Mouse (Mus musculus): Measurements from ENCODE around the gene Akr1b3.

The Akr1b3 gene

GRCm38 (mm10) chr6:34331379-34331778, 14.1 kb upstream of the Akr1b3 start:
- no peak for DNase-seq (ENCODE audit: low spot score in 2 of 2)

DNA sequence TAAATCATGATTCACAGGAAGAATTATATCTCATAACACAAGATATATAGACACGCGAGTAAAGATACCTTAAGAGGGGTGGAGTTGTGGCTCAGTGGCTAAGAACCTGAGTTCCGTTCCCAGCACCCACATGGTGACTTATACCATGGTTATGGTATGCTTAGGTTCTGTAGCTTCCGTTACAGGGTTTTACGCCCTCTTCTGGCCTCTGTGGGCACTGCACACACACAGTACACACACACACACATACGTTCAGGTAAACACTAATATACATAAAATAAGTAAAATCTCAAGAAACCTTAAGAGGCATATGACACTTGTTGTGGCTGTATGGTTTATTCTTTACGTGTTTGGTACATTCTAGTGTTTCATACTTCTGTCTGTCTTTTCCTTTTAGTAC, 4.8 kb upstream of the Akr1b3 start:
- no peak for DNase-seq (ENCODE audit: low spot score in 2 of 2)

GRCm38 (mm10) chr6:34318636-34319035, 1.4 kb upstream of the Akr1b3 start:
- no peak for DNase-seq (ENCODE audit: low spot score in 2 of 2)

DNA sequence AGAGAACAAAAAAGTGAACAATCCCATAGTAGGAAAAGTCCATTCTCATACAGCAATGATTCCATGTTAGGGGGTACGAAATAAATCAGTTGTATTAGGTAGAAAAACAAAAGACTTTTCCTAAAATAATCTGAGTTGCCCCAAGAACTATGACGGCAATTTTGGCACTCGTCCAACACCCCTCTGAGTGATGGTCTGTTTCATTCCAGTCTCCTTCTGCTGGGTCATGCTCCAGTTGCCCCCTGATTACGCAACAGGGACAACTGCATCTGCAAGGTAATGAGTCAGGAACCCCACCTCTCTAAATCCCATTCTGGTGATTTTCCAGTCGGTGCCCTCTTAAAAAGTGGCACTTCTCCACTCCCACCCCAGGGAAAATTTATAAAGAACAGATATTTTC, 894 bp upstream of the Akr1b3 start:
- DNase-seq (ENCODE audit: low spot score in 2 of 2): no peak

DNA sequence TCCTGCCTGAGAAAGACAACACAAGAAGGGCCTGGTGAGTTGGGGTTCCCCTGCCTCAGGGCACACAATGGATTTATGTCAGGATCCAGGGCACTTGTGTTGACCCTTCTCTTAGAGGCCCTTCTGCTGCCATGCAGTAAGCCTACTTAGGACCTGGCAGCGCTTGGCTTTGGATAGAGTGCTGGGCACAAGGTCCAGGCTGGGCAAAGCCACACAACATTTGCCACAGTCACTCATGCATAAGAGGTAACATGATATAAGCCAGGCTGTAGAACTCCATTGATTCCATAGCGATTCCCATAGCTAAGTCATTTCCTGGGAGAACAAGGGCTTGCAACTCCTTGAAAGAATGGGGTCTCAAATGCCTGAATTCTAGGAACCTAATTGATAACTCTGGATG, 3.4 kb downstream of the Akr1b3 start:
- no peak for DNase-seq (ENCODE audit: low spot score in 2 of 2)

- no peak for DNase-seq (ENCODE audit: low spot score in 2 of 2)
Observed at GRCm38 (mm10) chr6:34313386-34313785, 3.9 kb downstream of the Akr1b3 start.

- no peak for DNase-seq (ENCODE audit: low spot score in 2 of 2)
Observed at GRCm38 (mm10) chr6:34310023-34310595, 7.2 kb downstream of the Akr1b3 start.

- DNase-seq (ENCODE audit: low spot score in 2 of 2): no peak
Observed at GRCm38 (mm10) chr6:34309526-34309925, 7.8 kb downstream of the Akr1b3 start.

- no peak for DNase-seq (ENCODE audit: low spot score in 2 of 2)
Observed at GRCm38 (mm10) chr6:34306797-34307196, 10.5 kb downstream of the Akr1b3 start.

- DNase-seq (ENCODE audit: low spot score in 2 of 2): no peak
Observed at GRCm38 (mm10) chr6:34304675-34305241, 12.5 kb downstream of the Akr1b3 start.

- DNase-seq (ENCODE audit: low spot score in 2 of 2): no peak
Observed at GRCm38 (mm10) chr6:34297055-34297454, 20.2 kb downstream of the Akr1b3 start.

DNA sequence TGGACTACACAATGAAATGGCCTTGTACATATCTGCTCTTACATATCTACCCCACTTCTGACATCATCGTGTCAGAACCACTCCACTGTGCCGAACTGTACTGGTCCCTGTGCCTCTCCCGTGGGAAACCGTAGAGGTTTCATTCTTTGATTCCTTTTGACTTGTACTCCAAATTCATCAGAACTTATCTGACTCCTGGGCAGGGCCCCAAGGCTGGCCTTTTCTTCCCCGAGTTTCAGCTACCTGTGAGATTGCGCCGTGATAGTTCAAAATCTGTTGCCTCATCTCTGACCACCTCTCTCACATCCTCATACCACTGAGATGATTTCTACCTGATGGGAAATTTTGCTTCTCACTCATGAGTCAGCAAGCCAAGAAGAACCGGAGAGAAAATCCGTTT, 21.8 kb downstream of the Akr1b3 start:
- DNase-seq (ENCODE audit: low spot score in 2 of 2): no peak

GRCm38 (mm10) chr6:34292882-34293487, 24.3 kb downstream of the Akr1b3 start:
- peak; percentile 21 to 47 for DNase-seq (ENCODE audit: low spot score in 2 of 2)

- DNase-seq (ENCODE audit: low spot score in 2 of 2): no peak
Observed at GRCm38 (mm10) chr6:34292196-34292881, 24.9 kb downstream of the Akr1b3 start.

GRCm38 (mm10) chr6:34290681-34291080, 26.6 kb downstream of the Akr1b3 start:
- no peak for DNase-seq (ENCODE audit: low spot score in 2 of 2)

DNA sequence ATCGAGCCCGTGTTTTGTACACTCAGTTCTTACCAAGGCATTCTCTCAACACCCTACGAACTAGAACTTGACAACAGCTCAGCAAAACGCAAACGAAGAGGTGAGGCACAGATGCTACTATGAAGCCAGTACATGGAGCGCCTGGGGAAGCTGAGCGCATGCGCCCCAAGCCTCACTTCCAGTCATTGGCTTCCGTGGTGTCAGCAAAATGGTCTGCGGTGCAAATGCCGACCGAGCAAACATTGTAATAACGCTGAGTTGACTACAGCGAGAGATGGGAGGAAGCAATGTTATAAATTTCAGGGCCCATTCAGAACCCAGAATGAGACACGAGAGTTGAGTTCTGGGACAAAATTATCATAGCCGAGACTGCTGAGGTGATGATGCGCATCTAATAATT, 27.2 kb downstream of the Akr1b3 start:
- no peak for DNase-seq (ENCODE audit: low spot score in 2 of 2)

DNA sequence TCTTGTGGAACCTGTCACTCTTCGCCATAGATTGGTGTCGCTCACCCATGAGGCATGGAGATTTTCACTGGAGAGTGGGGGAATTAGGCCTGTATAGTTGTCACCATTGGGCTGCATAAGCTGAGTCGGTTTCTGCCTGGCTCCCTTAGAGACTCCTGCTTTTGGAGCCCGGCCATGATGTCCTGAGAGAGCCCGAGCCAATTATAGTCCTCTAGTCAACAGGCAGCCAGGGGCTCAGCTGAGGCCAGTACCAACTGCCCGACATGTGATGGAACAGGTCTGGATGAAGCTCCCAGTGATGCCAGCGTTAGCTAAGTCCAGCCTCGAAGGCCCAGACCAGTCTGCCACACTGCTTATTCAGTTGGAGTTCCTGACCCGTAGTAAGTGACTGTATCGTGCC, 29.2 kb downstream of the Akr1b3 start:
- DNase-seq (ENCODE audit: low spot score in 2 of 2): no peak

DNA sequence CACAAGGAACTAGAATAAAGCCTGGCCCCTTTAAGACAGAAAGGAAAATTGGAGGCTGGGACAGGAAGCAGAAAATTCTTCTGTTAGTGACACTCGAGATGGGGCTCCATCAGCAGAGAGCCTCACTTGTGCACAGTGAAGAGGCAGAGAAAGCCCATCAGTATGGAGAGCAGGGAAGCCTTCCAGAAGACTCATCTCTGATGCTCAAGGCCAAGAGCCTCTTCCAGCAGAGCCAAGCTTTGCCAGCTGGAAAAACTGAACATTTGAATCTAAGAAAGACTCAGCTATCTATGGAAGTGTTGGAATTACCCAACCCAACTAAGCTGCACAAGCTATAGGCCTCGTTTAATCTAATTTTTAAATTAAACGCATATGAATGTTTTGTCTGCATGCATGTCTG, 30.4 kb downstream of the Akr1b3 start:
- no peak for DNase-seq (ENCODE audit: low spot score in 2 of 2)

DNA sequence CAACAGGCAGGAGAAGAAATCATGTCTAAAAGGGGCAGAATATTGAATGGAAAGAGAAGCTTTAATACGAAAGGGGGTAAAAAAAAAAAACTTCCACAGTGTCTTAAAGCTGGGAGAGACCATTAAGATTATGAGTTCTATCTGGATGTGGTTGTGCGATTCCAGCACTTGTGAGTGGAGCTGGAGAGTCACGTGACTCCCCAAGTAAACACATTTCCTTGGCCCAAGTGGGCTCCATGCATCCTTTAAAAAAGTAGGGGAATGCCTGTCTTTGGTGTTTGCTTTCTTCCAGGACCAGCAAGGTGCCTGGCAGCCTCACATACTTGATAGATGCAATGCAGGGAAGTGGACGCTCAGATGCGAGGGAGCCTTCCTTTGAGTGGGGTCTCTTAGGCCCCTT, 38.9 kb downstream of the Akr1b3 start:
- DNase-seq (ENCODE audit: low spot score in 2 of 2): no peak

DNA sequence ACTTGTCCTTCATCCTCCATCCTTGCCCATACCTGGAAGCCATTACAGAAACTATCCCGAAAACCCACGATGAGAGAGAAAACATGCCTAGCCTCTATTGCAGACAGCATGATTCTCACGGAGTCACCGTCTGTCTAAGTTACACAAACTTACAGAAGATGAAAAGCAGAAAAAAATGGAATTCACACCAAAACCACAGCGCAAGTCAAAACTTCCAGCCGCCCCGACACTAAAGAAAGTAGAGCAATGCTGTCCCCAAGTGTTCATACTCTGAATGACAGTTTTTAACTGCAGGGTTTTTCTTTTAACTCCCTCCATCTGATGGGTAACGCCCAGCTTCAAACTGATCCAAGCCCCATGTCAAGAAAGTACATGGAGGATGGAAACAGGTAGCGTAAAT, 39.6 kb downstream of the Akr1b3 start:
- peak in 1 of 2 experiments; percentile 15 for DNase-seq (ENCODE audit: low spot score in 2 of 2)

- DNase-seq (ENCODE audit: low spot score in 2 of 2): no peak
Observed at GRCm38 (mm10) chr6:34274346-34274745, 42.9 kb downstream of the Akr1b3 start.

DNA sequence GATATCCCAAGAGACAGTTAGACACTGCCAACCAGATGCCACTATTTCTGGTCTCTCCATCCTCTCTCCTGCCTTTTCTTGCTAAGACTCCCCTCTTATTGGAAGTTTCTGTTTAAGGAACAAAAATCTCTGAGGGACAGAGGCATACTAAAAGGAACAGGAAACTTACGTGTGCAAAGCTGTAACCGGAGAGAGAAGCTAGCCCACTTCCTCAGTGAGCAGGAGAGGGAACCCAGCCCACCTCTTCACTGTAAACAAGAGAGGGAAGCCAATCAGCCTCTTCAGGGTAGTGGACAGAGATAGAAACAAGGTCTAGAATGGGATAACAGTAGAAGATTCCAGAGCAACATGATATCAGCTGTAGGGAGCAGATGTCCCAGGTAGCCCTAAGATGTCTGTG, 44.2 kb downstream of the Akr1b3 start:
- DNase-seq (ENCODE audit: low spot score in 2 of 2): no peak

GRCm38 (mm10) chr6:34272462-34272861, 44.8 kb downstream of the Akr1b3 start:
- no peak for DNase-seq (ENCODE audit: low spot score in 2 of 2)

Data from spleen, postnatal 14 days (tissue).